Mouse (Mus musculus) thymus, postnatal 0 days (tissue): ENCODE measurements around the gene Zfp652. TPM values are rescaled to one million over a fixed set of nuclear protein-coding genes. Genes with fewer than 3 reads are reported as not detected.
A peak's percentile ranks its signal among the peaks of the same experiment; 100 is the strongest.
"Not testable (repeated sequence)": the region's sequence is repeated elsewhere in the genome, so short reads cannot be mapped to it uniquely, and the experiment has no call there.

Source experiments
- DNase-seq: peaks from one replicate; pipeline ENCODE4 v3.0.0-alpha.2; 2015; ENCODE audit warnings: low spot score
- polyA plus RNA-seq: library from polyadenylated mRNA; unstranded; fragments of >200 nt; fragmentation: Nextera tagmentation; extraction: Ambion mirVana; gene quantifications from 2 replicates; pipeline ENCODE4 v1.2.1, GENCODE M21; 2015

Zfp652 gene
- polyA plus RNA-seq, 1 experiment from 2014 or later, result 14.9 TPM

GRCm38 (mm10) chr11:95710478-95710877 lies 2.0 kb upstream of the Zfp652 start:
- DNase-seq, result no peak

- DNase-seq, result no peak
Observed at GRCm38 (mm10) chr11:95712085-95712562, 349 bp upstream of the Zfp652 start.

GRCm38 (mm10) chr11:95713225-95713810 lies 845 bp downstream of the Zfp652 start:
- peak; percentile 78 for DNase-seq

- peak; percentile 60 for DNase-seq
Observed at GRCm38 (mm10) chr11:95713811-95714241, 1.4 kb downstream of the Zfp652 start.

- peak; percentile 58 for DNase-seq
Observed at GRCm38 (mm10) chr11:95714411-95714810, 1.9 kb downstream of the Zfp652 start.

- DNase-seq, result no peak
Observed at GRCm38 (mm10) chr11:95716136-95716535, 3.7 kb downstream of the Zfp652 start.

GRCm38 (mm10) chr11:95719356-95719755 lies 6.9 kb downstream of the Zfp652 start:
- no peak for DNase-seq

GRCm38 (mm10) chr11:95723287-95723686 lies 10.8 kb downstream of the Zfp652 start, which contains the start of gene B130006D01Rik:
B130006D01Rik (plus strand) TSS chr11:95723587.
- DNase-seq, result no peak

GRCm38 (mm10) chr11:95724466-95724865 lies 12.0 kb downstream of the Zfp652 start:
- DNase-seq, result no peak

GRCm38 (mm10) chr11:95726156-95726555 lies 13.7 kb downstream of the Zfp652 start:
- DNase-seq, result no peak

- no peak for DNase-seq
Observed at GRCm38 (mm10) chr11:95727947-95728346, 15.5 kb downstream of the Zfp652 start.

- no peak for DNase-seq
Observed at GRCm38 (mm10) chr11:95728916-95729907, 16.7 kb downstream of the Zfp652 start.

GRCm38 (mm10) chr11:95734485-95734884 lies 22.0 kb downstream of the Zfp652 start:
- no peak for DNase-seq

- no peak for DNase-seq
Observed at GRCm38 (mm10) chr11:95737811-95738210, 25.3 kb downstream of the Zfp652 start.

GRCm38 (mm10) chr11:95744521-95744920 lies 32.0 kb downstream of the Zfp652 start:
- no peak for DNase-seq

- no peak for DNase-seq
Observed at GRCm38 (mm10) chr11:95746821-95747220, 34.3 kb downstream of the Zfp652 start.

GRCm38 (mm10) chr11:95748331-95748730 lies 35.9 kb downstream of the Zfp652 start:
- no peak for DNase-seq

- no peak for DNase-seq
Observed at GRCm38 (mm10) chr11:95749619-95750018, 37.1 kb downstream of the Zfp652 start.

- DNase-seq, result peak; percentile 72
Observed at GRCm38 (mm10) chr11:95750995-95751394, 38.5 kb downstream of the Zfp652 start.

GRCm38 (mm10) chr11:95755137-95755536 lies 42.7 kb downstream of the Zfp652 start:
- DNase-seq, result not testable (repeated sequence)

GRCm38 (mm10) chr11:95760521-95760920 lies 48.0 kb downstream of the Zfp652 start:
- no peak for DNase-seq

- DNase-seq, result no peak
Observed at GRCm38 (mm10) chr11:95762996-95763395, 50.5 kb downstream of the Zfp652 start.
